Mouse (Mus musculus) left cerebral cortex, adult 6 months (tissue): ENCODE measurements around the gene C5ar2. TPM values are rescaled to one million over a fixed set of nuclear protein-coding genes. Genes with fewer than 3 reads are reported as not detected.

Experiments used
- long read RNA-seq, 2 experiments: library from polyadenylated mRNA; unstranded; transcript quantifications; one replicate each; pipeline ENCODE4 v2.0.0; 2019 to 2020
- polyA plus RNA-seq: library from polyadenylated mRNA; unstranded; fragments of <200 nt; fragmentation: Nextera tagmentation; gene quantifications from 2 replicates; pipeline ENCODE4 v1.2.3, GENCODE M21; 2021

The C5ar2 gene
- 0.55 and 0.59 TPM in 2 replicates for polyA plus RNA-seq
- long read RNA-seq, experiment 1, partial matches to known transcripts = 0 of 1 reads
- long read RNA-seq, experiment 1, other reads (novel, unspliced or antisense) = 1 of 1 reads
- long read RNA-seq, experiment 2, partial matches to known transcripts = 0 of 1 reads
- long read RNA-seq, experiment 2, other reads (novel, unspliced or antisense) = 0 of 1 reads

DNA sequence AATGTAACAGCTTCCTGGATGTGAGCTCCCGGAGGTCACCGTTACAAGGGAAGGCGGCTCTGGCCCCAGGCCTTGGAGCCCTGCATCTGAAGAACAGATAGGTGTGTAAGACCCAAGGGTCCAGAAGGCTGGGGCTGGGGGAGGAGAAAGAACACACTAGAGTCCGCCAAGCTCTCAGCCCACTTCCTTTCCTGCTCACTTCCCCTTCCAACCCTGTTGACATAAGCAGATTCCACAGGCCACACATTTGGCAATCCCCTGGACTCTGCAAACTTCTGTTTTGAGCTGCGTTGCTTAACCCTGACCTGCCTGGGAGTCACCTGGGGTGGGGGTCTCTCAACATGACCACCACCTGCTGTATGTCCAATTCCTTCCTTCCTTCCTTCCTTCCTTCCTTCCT lies at the start of gene C5ar2:
Gene C5ar2 (minus strand): TSS at position 88 of the 400 bp plus-strand sequence.

GRCm38 (mm10) chr7:16286026-16286961 lies 42.3 kb upstream of the C5ar2 start, which contains the start of gene Ccdc9:
Ccdc9 (minus strand) TSS chr7:16286795.

DNA sequence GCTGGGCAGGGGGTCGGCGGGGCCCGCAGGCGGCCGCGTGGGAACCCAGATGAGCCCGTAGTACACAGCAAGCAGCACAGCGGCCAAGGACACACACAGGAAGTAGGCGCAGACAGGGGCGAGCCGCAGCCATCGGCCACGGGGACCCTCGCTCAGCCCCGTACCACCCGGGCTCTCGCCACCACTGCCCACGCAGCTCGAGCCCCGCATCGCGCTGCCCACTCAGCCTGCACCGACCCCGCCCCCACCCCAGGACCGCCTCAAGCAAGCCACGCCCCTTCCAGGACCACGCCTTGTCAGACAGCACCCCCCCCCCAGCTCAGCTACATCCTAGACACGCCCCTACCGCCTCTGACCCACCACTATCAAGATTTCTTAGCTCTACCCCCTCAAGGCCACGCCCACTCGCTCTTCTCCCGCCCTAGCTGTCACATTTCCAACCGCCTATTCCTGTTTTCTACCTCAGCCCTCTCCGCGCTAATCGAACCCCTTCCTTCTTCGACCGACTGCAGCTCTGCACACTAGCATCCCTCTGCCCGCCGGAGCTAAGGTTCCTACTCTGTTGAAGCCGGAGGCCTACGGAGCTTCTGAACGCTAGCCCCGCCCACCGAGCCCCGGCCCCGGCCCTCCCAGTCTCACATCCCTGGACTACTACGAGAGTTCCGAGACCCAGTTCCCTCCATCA lies 29.3 kb upstream of the C5ar2 start, which contains the start of gene Inafm1:
Gene Inafm1 (minus strand): TSS at position 537 of the 685 bp plus-strand sequence.

DNA sequence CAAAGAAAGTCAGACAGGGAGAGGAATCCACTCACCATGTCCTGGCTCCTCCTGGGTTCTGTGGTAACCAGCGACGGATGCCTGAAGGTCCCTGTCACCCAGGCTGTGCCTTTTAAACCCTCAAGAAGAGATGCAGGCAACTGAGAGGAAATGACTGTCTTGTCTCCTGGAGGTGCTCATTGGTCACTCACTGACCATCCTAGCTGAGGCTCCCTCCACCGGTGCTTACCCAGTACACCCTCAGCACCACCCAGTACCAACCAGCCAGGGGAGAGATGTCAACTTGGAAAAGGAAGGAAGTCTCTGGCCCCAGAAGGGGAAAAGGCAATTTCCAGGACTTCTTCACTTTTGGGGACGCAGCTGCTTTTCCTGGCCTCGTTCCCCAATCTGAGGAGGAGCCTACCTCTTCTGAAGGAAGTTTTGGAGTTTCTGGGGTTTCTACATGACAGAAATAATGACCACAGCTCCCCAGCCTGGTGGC lies 15.2 kb upstream of the C5ar2 start, which contains the start of gene C5ar1:
Gene C5ar1 (minus strand): TSS at position 431 of the 481 bp plus-strand sequence.

GRCm38 (mm10) chr7:16221582-16222272 lies 22.2 kb downstream of the C5ar2 start, which contains the start of gene Dhx34:
Dhx34 (minus strand) TSS chr7:16222037.

Other genes starting within 250 kb of the C5ar2 start
- gene Bicra, start 196.2 kb downstream of the C5ar2 start, polyA plus RNA-seq = 2.7 and 6.4 TPM in 2 replicates
- 0.05 and 0.06 TPM in 2 replicates for gene Zfp541, start 182.3 kb downstream of the C5ar2 start, polyA plus RNA-seq
- gene Napa, start 145.7 kb downstream of the C5ar2 start, polyA plus RNA-seq = 309 and 471 TPM in 2 replicates
- gene Kptn, start 124.3 kb downstream of the C5ar2 start, polyA plus RNA-seq = 20.3 and 28.5 TPM in 2 replicates
- gene Slc8a2, start 114.3 kb downstream of the C5ar2 start, polyA plus RNA-seq = 21.2 and 22.4 TPM in 2 replicates
- 31.0 and 31.8 TPM in 2 replicates for gene Meis3, start 69.1 kb downstream of the C5ar2 start, polyA plus RNA-seq
- gene Dhx34, start 22.1 kb downstream of the C5ar2 start, polyA plus RNA-seq = 3.8 and 4.0 TPM in 2 replicates
- gene C5ar1, start 15.4 kb upstream of the C5ar2 start, polyA plus RNA-seq = 0.84 and 1.1 TPM in 2 replicates
- gene Inafm1, start 29.5 kb upstream of the C5ar2 start, polyA plus RNA-seq = 18.1 and 31.5 TPM in 2 replicates
- 3.6 and 13.8 TPM in 2 replicates for gene Ccdc9, start 42.6 kb upstream of the C5ar2 start, polyA plus RNA-seq
- gene Bbc3, start 64.2 kb upstream of the C5ar2 start, polyA plus RNA-seq = 1.3 and 9.8 TPM in 2 replicates
- 156 and 170 TPM in 2 replicates for gene Sae1, start 143.7 kb upstream of the C5ar2 start, polyA plus RNA-seq
- 4.2 and 7.6 TPM in 2 replicates for gene Zc3h4, start 156.8 kb upstream of the C5ar2 start, polyA plus RNA-seq
- 127 and 255 TPM in 2 replicates for gene Tmem160, start 208.6 kb upstream of the C5ar2 start, polyA plus RNA-seq
- gene Npas1, start 233.6 kb upstream of the C5ar2 start, polyA plus RNA-seq = 8.7 and 9.6 TPM in 2 replicates